Mouse (Mus musculus) adrenal gland, postnatal 25 days (tissue): ENCODE data around the gene Git2. TPM values are rescaled to one million over a fixed set of nuclear protein-coding genes. Genes with fewer than 3 reads are reported as not detected.

Experiments used
- DNase-seq: peaks from one replicate; pipeline ENCODE4 v3.0.0; 2021; ENCODE audit warnings: mixed read lengths
- total RNA-seq: library from RNA; stranded (reverse); gene quantifications from 2 replicates; pipeline ENCODE4 v1.2.3, GENCODE M21; 2021

Gene Git2
- total RNA-seq, 1 experiment from 2014 or later: 50.4 TPM

DNA sequence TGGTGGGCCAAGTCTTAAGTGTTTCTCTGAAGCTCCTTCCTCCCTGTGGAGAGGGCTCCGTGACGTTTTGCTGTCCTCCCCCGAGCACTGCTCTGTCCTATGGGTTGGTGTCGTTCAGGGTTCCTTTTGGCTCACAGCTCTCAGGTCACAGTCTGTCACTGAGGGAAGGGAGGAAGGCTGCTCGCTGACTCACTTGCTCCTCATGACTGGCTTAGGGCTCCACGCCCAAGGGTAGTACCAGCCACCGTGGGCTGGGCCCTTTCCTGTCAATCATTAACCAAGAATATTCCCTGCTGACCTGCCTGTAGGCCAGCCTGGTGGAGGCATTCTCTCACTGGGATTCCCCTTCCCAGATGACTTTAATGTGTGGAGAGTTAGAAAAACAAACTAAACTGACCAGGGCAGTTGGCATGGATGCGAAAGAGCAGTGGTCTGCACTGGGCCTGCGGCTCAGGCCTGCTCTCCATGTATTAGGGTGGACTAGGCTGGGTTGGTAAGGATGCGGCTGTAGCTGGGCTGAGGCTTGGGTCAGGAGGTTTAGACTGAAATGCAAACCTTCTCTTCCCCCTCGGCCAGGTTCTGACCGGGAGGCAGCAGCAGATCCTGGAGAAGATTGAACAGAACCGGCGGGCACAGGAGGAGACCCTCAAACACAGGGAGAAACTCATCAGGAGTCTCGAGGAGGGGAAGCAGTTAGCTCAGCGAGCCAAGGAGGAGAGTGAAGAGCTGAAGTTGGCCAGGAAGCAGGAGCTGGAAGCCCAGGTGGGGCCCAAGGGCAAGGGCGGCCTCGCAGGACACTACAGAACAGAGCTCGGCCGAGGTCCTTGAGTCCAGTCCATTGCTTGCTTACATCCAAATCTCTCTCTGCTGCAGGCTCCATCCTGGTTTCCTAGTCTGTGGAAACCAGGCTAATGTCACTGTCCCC, 56.1 kb downstream of the Git2 start:
- no peak for DNase-seq

- DNase-seq: no peak
These were observed 56.8 kb downstream of the Git2 start for GRCm38 (mm10) chr5:114718483-114718882.

GRCm38 (mm10) chr5:114717937-114718336, 57.4 kb downstream of the Git2 start:
- DNase-seq: no peak

DNA sequence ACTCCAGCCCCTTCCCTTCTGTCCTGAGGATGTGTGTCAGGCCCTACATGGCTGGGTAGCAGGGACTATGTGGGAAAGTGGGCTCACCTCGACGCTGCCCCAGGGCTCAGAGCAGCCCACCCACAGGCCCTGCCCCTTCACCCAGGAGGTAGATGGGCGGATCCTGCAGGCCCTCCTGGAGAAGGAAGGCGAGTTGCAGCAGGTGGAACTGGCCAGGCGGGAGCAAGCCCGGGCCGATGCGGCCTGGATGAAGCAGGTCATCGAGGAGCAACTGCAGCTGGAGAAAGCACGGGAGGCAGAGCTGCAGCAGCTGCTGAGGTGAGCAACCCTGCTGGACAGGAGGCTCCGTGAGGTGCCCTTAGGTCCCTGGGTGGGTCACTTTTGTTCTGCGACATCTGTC, 58.0 kb downstream of the Git2 start:
- DNase-seq: no peak

GRCm38 (mm10) chr5:114714551-114714950, 60.8 kb downstream of the Git2 start:
- no peak for DNase-seq

- no peak for DNase-seq
These were observed 66.0 kb downstream of the Git2 start for GRCm38 (mm10) chr5:114709357-114709756.

- no peak for DNase-seq
These were observed 66.8 kb downstream of the Git2 start for GRCm38 (mm10) chr5:114708491-114708890.

DNA sequence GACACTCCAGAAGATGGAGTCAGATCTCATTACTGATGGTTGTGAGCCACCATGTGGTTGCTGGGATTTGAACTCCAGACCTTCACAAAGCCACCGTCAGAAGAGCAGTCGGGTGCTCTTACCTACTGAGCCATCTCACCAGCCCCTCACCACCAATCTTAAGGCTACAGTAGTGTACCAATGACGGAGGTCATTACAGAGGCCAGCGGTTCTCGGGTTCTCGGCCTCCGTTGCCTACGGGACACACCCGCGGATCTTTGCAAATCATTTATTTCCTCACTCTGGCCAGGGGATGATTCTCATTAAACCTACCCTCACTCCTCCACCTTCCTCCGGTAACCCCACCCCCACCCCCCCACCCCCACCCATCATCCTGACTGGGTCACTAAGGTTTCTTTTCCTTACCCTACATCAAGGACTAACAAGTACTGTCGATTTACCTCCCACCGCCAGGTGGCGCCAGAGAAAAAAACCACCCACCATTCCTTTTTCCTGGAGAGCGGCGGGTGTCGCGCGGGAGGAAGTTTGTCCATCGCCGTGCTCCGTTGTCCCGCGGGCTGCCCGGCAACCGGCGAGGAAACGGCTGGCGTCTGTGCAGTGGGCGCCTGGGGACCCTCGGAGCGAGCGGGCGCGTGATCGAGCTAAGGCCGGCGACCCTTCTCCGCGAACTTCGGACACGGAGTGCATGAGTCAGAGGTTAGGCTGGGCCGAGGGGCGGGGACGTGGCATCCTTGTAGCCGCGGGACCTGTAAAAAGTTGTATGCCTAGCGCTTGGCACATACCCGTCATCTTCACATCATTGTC, 67.8 kb downstream of the Git2 start, which contains the start of gene Tchp:
Gene Tchp (plus strand): TSS at position 496 of the 804 bp plus-strand sequence.
- peak; percentile 95 for DNase-seq

DNA sequence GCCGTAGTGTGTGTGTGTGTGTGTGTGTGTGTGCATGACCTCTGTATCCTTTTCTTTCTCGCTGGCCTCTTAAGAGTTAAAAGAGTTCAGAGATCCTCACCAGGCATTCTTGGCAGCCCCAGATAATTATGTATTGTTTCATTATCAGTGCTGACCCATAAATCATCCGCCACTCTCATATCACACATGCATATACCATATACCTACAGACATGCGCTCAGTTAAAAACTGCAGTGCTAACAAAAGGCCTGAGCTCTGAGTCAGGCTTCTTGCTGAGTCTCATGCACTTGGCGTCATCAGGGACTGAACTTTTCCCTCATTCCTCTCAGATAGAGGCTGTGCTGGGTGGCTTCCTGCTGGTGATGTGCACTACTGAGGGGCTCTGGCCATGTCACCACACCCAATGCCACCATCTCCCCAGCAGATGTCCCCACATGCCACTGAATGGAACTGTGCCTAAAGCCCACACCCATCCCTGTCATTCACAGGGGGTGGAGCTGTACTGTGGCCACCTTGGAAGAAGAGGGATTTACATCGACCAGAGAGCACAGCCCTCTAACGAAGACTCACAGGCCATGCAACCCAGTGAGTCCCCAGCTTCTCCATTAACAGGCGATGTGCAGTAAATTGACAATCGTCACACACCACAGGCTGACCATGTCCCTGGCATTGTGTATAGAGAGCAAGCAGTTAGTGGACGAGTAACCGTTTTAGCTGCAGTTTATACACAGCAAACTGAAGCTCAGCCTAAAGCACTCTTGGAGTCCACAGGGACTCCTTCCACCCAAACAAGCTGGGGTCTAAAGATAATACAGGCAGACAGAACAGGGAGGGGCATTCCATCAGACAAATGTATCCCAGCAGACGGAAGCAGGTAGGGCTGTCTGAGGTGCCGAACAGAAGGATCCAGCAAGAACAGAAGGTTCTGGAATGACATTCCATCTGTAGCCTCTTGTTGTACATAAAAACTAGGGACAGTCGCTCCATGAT, 72.6 kb downstream of the Git2 start:
- DNase-seq: no peak

DNA sequence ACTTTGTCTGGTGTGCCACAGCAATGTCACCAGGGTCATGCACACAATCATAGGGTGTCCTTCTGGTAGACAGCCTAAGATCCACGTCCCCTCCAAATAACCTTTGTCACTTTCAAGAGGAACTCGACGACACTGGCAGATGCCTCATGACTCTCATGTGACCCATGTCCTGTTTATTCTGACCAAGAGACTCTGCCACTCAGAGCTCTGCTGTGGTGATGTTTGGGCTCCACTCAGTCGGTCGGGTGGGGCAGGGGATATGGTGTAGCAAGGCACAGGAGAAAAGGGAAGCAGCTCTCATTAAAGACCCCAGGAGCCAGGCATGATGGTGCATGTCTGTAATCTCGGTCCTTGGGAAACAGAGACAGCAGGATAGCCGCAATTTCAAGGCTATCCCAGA, 76.3 kb downstream of the Git2 start:
- no peak for DNase-seq

- peak; percentile 53 for DNase-seq
These were observed 77.1 kb downstream of the Git2 start for GRCm38 (mm10) chr5:114698044-114698746.

- DNase-seq: no peak
These were observed 78.4 kb downstream of the Git2 start for GRCm38 (mm10) chr5:114696939-114697338.

GRCm38 (mm10) chr5:114695775-114696174, 79.5 kb downstream of the Git2 start:
- DNase-seq: no peak

DNA sequence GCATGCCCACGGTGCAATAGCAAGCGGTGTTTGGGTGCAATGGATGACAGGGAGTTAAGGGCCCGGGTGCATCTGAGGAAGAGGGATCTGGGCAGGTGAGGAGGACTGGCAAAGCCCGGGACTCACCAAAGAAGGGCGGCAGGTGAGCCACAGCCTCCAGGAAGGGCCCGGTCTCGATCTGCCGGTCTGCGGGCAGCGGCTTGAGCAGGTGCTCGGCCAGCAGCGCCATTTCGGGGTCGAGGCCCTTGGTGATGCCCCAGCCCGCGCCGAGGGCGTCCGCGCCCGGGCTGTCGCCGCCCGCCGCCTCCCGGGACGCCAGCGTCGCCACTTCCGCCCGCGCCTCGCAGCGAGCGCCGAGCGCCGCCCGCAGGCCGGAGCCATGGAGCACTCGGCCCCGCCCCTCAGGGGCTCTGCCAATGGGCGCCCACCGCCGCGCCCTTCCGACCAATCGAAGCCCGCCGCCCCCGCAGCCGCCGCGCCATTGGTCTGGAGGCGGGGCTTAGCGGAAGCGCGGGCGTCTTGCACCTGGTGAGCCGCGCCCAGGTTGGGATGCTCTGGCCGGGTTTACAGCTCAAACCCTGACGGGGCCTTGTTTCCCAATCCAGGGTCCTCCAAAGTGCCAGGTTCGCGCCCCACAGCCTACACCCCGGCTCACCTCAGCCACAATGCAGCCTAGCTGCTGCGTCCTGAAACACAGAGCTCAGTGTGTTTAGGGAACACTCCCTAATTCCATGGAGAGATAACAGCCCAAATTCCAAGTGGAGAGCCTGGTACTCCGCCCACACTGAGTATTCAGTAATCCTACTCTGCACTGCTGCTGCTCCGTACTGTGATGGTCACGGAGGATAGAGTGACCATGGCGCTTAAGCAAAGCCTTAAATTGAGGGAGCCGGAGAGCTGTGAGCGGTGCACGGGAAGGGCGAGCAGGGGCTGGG, 84.4 kb downstream of the Git2 start, which contains the start of gene Gltp:
Gene Gltp (minus strand): TSS at position 352 of the 935 bp plus-strand sequence.
- peak; percentile 95 for DNase-seq

DNA sequence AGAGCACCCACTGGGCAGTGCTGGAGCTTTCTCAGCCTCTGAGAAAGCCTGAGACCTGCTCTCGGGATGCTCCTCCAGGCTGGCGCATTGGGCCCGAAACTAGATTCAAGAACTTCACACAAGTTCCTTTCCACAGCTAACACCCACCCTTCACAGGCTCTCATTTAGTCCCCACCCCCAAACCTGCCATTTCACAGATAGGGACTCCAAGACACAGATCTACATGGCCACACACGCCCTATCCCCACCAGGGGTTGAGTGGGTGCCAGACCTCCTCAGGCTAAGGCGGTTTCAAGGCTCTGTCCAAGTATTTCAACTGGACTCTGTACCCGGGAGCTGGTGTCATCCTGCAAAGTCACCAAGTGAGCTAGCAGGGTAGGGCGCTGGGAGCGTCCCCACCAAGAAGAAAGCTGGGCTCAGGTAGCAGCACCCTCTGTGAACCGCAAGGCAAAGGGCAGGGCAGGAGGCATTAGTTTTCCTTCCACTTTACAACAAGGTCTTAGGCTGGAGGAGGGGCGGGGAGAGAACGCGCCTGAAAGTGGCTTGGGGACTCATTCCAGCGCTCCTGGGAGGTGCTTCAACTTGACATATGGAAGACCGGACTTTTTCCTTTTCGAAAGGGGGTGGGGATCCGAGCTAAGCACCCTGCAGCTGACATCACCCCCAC, 85.5 kb downstream of the Git2 start:
- no peak for DNase-seq

DNA sequence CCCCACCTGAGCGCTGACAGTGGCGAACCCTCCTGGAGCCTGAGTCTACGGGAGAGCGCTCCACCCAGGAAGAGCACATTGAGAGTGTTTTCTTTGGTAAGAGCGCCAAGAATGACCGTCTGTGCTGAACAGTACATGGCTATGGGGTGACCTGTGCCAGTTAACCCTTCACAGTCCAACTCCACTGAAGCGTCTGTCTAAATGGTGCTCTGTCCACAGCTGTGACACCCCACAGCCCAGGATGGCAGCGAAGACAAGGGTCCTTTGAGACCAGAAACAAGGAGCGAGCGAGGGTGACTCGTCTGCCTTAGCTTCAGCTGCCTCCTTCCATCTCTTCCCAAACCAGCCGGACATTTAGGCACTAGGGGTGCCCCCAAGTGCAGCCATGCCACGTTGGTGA, 86.6 kb downstream of the Git2 start:
- no peak for DNase-seq

- DNase-seq: no peak
These were observed 87.4 kb downstream of the Git2 start for GRCm38 (mm10) chr5:114687901-114688300.

DNA sequence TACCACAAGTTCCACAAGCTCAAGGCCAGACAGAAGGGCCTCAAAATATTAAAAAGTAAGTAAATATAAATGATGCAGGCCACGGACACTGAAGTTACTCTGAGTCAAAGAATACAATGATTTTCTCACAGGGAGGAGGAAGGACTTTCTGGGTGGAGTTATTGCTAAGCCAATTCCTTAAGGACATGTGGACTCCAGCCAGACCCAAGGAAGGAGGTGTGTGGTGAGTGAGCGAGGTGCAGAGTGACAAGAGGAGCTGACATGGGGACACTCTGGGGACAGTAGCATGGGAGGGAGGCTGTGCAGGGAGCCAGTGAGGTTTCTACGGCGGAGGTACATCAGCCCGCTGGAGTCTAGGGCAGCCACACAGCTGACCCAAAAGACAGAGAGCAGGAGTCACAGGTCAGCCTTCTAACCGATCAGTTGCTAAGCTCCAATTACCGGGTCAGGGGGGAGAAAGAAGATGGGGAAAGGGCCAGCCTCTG, 88.5 kb downstream of the Git2 start:
- no peak for DNase-seq

DNA sequence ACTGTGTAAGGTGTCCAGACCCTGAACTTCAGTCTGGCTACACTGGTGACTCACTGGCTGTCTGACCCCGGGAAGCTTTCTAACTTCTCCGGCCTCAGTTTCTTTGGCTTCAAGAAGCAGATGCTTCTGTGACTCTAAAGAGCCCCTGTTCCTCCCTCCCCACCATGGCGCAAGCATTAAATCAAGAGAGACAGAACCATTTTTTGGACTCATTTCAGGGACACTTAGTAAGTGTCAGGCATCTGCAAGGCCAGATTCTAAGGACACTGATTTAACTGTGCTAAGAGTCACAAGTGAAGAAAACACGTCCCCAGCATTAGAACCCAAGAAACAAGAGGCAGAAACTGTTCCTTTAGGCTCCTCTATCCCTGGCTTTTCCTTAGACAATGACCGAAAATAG, 89.3 kb downstream of the Git2 start:
- DNase-seq: no peak
